Mouse (Mus musculus): ENCODE data around the gene Mcm8.

DNA sequence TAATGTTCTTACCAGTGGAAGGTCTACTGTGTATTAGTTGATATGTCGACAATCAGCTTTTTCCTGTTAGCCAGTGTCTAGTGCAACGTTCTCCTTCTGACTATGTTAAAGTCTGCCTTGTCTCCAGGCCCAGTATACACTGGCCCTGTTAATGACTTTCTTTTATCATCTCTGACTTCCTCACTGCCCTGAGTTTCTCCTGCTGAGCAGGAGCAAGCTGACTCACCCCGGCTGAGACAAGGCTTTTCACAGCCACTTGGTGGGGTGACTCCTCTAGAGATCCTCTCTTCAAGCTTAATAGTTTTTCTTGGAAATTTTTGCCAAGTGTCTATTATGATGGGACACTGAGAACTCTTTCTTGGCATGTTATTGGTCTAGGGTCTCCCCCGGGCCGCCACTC is 40.4 kb downstream of the Mcm8 start:
- TF ChIP-seq CTCF (IDR thresholded peaks at IDR 0.05), result no peak
- no peak for TF ChIP-seq EP300 (IDR thresholded peaks at IDR 0.05)
